Mouse (Mus musculus) forebrain, embryonic 10.5 days (tissue): ENCODE results near the gene Ryk. TPM values are rescaled to one million over a fixed set of nuclear protein-coding genes. Genes with fewer than 3 reads are reported as not detected.

Experiments
- DNase-seq: peaks from one replicate; pipeline ENCODE4 v3.0.0-alpha.2; 2017; ENCODE audit warnings: low spot score; ENCODE audit errors: extremely low spot score
- H3K27ac ChIP-seq: fragments of 300-500 bp; sonication (generic); 2 replicates; pipeline ENCODE4 v1.5.1; 2016; ENCODE audit warnings: mild to moderate bottlenecking
- H3K27me3 ChIP-seq: fragments of 300-500 bp; sonication (generic); 2 replicates; pipeline ENCODE4 v1.6.1; 2016; ENCODE audit warnings: mild to moderate bottlenecking; ENCODE audit not compliant: poor library complexity, severe bottlenecking
- H3K36me3 ChIP-seq: fragments of 300-500 bp; sonication (generic); replicated peaks from 2 replicates; pipeline ENCODE4 v1.6.1; 2016; ENCODE audit warnings: mild to moderate bottlenecking, moderate library complexity
- H3K4me1 ChIP-seq: fragments of 300-500 bp; sonication (generic); 2 replicates; pipeline ENCODE4 v1.6.1; 2016
- H3K4me3 ChIP-seq: fragments of 300-500 bp; sonication (generic); 2 replicates; pipeline ENCODE4 v1.5.1; 2016; ENCODE audit warnings: mild to moderate bottlenecking, moderate library complexity
- H3K9me3 ChIP-seq: fragments of 300-500 bp; sonication (generic); 2 replicates; pipeline ENCODE4 v1.6.1; 2016; ENCODE audit warnings: mild to moderate bottlenecking, moderate library complexity
- WGBS: fragments of 180-500 bp; shearing (Covaris S2); methylation state at CpG from one replicate; pipeline ENCODE4 v1.1.7; 2016; 5-methylcytosine and 5-hydroxymethylcytosine counted together
- polyA plus RNA-seq: library from polyadenylated mRNA; unstranded; fragments of >200 nt; fragmentation: Nextera tagmentation; extraction: Ambion mirVana; gene quantifications from 2 replicates; pipeline ENCODE4 v1.2.1, GENCODE M21; 2016

Ryk gene
- 14.4 and 14.5 TPM in 2 replicates for polyA plus RNA-seq

DNA sequence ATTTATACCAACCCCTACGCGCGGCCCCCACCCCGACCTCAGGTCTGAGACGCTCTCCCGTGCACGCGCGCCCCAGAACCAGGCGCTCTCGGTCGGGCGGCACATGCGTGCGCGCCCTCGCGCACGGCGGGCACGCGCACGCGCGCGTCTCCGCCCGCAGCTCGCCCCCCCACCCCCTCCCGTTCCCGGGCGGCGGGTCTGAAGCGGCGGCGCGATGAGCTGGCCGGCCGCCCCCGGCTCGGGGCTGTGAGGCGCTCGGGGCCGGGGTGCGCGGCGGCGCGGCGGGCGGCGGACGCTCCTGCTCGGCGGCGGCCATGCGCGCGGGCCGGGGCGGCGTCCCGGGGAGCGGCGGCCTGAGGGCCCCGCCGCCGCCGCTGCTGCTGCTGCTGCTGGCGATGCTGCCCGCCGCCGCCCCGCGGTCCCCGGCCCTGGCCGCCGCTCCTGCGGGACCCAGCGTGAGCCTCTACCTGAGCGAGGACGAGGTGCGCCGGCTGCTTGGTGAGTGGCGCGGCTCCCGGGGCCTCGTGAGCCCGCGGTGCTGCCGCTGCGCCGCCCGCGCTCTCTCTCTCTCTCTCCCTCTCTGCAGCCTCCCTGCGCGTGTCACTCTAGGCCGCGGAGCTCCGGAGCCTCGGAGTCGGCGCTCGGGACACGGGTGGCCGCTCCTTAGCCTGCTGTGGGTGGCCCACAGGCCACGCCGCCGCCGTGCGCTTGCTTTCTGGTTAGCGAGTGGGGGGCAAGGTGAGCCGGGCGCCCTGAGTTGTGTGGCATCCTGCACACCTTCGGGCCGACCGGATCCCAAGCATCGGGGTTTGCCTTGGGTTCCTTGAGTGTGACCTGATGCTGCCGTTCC, at the start of gene Ryk:
TSS of gene Ryk (plus strand) at position 176 of the 850 bp plus-strand sequence.
- peak; percentile 72 for DNase-seq
- H3K27me3 ChIP-seq, result no peaks in the 10 kb centered on the region
- no peaks in the 10 kb centered on the region for H3K9me3 ChIP-seq
- peak within 1 kb of the TSS; percentile 71 for H3K4me3 ChIP-seq
- 3% methylated on average over 117 of the region's 119 CpGs for WGBS
- no peaks in the 10 kb centered on the region for H3K36me3 ChIP-seq
- H3K4me1 ChIP-seq, result peaks cover 49% of the 10 kb centered on the region
- peak within 1 kb of the TSS; percentile 96 for H3K27ac ChIP-seq

GRCm38 (mm10) chr9:102789491-102789890, 45.2 kb upstream of the Ryk start:
- H3K4me1 ChIP-seq, result peaks cover 3% of the 10 kb centered on the region; the same call in 1 of the 2 replicates
- no peaks in the 10 kb centered on the region for H3K9me3 ChIP-seq
- 75% methylated on average over 3 of the region's 3 CpGs for WGBS
- no peak overlapping the region for H3K4me3 ChIP-seq
- no peak for DNase-seq
- H3K36me3 ChIP-seq, result no peaks in the 10 kb centered on the region
- no peaks in the 10 kb centered on the region for H3K27me3 ChIP-seq
- no peak overlapping the region for H3K27ac ChIP-seq

DNA sequence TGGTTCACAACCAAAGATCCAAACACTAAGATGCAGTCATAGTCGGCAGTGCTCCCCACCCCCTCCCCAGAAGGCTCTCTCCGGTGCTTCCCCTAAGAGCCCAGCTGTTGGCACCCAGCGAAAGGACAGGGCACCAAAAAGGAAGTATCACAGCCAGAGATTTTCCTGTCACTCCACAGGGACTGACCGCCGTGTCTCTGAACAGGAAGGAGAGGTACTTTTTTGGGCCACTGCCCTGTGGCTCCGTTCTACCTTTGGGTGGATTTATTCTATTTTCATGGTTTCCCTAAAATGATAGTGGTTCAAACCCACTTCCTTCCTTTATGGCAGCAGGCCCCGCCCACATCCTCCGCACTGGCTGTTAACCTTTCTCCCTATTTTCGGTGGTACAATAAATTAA, 42.9 kb upstream of the Ryk start:
- Histone ChIP-seq H3K4me3 (no peak overlapping the region), H3K4me1 (no peaks in the 10 kb centered on the region), H3K27ac (no peak overlapping the region), H3K27me3 (no peaks in the 10 kb centered on the region), H3K9me3 (no peaks in the 10 kb centered on the region), H3K36me3 (no peaks in the 10 kb centered on the region)
- 74% methylated on average over 9 of the region's 9 CpGs for WGBS
- DNase-seq, result no peak

DNA sequence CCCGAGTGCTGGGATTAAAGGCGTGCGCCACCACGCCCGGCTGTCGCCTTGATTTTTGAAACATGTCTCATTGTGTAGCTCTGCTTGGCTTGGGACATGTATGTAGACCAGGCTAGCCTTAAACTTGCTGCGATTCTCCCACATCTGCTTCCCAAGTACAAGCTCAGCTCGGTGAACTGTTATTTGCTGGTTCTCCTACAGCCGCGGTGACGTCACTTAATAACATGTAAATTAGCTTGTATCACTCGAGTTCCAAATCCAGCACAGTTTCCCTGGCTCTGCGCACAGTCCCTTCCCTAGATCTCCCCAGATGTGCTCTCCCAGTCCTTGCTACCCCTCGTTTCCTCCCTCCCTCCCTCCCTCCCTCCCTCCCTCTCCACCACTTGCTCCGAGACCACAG, 41.9 kb upstream of the Ryk start:
- Histone ChIP-seq H3K27ac (no peak overlapping the region), H3K9me3 (no peaks in the 10 kb centered on the region), H3K36me3 (no peaks in the 10 kb centered on the region), H3K4me1 (no peaks in the 10 kb centered on the region), H3K4me3 (no peak overlapping the region), H3K27me3 (no peaks in the 10 kb centered on the region)
- no peak for DNase-seq
- WGBS, result 79% methylated on average over 15 of the region's 15 CpGs

DNA sequence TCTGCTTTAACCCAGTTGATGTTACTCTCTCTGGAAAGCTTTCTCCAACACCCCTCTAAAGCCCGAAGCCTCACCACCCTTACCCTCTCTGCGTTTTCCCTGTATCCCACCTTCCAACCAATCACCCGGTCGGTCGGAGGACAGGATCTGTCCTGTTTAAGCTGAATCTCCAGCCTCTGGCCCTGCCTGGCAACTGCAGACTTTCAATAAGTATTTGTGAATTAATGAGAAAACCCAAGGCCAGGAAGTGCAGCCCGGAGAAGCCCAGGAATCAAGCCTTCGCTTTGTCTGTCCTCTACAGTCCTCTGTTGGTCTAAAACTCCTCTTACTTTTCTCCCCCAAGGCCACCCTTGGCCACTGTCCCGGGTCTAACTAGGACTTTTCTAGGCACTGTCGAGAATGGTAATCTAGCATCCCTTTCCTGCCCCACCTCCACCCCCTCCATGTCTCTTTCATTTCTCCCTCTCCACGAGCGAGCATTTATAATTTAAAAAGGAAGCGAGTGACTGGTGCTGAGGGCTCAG, 41.4 kb upstream of the Ryk start:
- no peak for DNase-seq
- H3K9me3 ChIP-seq, result no peaks in the 10 kb centered on the region
- no peak overlapping the region for H3K4me3 ChIP-seq
- H3K27me3 ChIP-seq, result no peaks in the 10 kb centered on the region
- no peak overlapping the region for H3K27ac ChIP-seq
- no peaks in the 10 kb centered on the region for H3K36me3 ChIP-seq
- 75% methylated on average over 12 of the region's 12 CpGs for WGBS
- H3K4me1 ChIP-seq, result no peaks in the 10 kb centered on the region

DNA sequence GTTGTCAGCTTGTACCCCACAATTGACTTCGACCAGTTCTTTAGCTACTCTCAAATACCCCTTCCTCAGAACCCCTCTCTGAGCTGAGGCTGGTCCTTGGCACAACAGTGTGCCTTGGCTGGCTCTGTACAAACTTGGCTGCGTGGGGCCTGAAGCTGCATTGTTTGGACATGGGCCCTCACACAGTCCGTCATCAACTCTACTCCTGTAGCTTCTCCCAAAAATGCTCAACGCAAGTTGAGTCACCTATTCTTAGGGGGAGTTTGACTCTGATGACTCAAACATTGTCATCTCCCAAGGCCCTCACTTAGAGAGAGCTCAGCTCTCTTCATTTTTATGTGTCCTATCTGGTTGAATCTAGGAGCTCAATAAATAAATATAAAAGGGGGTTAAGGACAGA, 36.3 kb upstream of the Ryk start:
- Histone ChIP-seq H3K4me1 (no peaks in the 10 kb centered on the region), H3K9me3 (no peaks in the 10 kb centered on the region), H3K36me3 (no peaks in the 10 kb centered on the region), H3K4me3 (no peak overlapping the region), H3K27me3 (no peaks in the 10 kb centered on the region), H3K27ac (no peak overlapping the region)
- WGBS, result 88% methylated on average over 4 of the region's 4 CpGs
- no peak for DNase-seq

DNA sequence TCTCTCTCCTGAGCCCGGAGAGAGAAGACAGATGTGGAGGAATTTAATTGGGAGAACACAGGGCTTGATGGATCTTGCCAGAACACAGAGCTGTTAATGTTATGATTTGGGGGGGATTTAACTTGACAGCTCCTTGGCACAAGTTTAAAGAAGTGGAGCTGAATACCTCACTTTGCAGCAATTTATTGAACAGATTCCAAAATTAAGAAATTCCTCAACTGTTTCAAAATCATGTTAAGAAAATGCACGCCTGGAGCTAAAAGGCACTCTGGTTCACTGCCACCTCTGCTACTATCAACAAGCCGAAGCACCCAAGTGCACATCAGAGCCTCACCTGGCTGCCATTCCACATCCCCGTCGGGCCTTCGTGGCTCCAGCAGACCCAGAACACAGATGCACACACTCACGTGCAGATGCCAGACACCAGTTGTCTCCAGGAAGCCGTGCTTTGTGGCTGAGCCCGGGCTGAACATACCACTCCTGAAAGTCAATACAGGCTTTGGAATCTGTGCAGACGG, 28.6 kb upstream of the Ryk start:
- Histone ChIP-seq H3K9me3 (no peaks in the 10 kb centered on the region), H3K27me3 (no peaks in the 10 kb centered on the region), H3K4me1 (no peaks in the 10 kb centered on the region), H3K36me3 (no peaks in the 10 kb centered on the region), H3K4me3 (no peak overlapping the region), H3K27ac (no peak overlapping the region)
- 87% methylated on average over 10 of the region's 10 CpGs for WGBS
- DNase-seq, result no peak

- Histone ChIP-seq H3K36me3 (no peaks in the 10 kb centered on the region), H3K27me3 (no peaks in the 10 kb centered on the region), H3K27ac (no peak overlapping the region), H3K4me1 (no peaks in the 10 kb centered on the region), H3K4me3 (no peak overlapping the region), H3K9me3 (peaks cover 3% of the 10 kb centered on the region; the same call in 1 of the 2 replicates)
- 93% methylated on average over 5 of the region's 5 CpGs for WGBS
- DNase-seq, result no peak
Observed at GRCm38 (mm10) chr9:102811192-102811591, 23.5 kb upstream of the Ryk start.

GRCm38 (mm10) chr9:102818228-102818627, 16.5 kb upstream of the Ryk start:
- no peaks in the 10 kb centered on the region for H3K4me1 ChIP-seq
- DNase-seq, result no peak
- H3K9me3 ChIP-seq, result peaks cover 11% of the 10 kb centered on the region
- no peak overlapping the region for H3K4me3 ChIP-seq
- H3K27me3 ChIP-seq, result no peaks in the 10 kb centered on the region
- H3K36me3 ChIP-seq, result no peaks in the 10 kb centered on the region
- H3K27ac ChIP-seq, result no peak overlapping the region

- no peaks in the 10 kb centered on the region for H3K36me3 ChIP-seq
- no peaks in the 10 kb centered on the region for H3K9me3 ChIP-seq
- H3K27ac ChIP-seq, result no peak overlapping the region
- no peak overlapping the region for H3K4me3 ChIP-seq
- no peak for DNase-seq
- WGBS, result 91% methylated on average over 7 of the region's 7 CpGs
- H3K4me1 ChIP-seq, result peaks cover 5% of the 10 kb centered on the region
- no peaks in the 10 kb centered on the region for H3K27me3 ChIP-seq
Observed at GRCm38 (mm10) chr9:102828604-102829003, 6.1 kb upstream of the Ryk start.

DNA sequence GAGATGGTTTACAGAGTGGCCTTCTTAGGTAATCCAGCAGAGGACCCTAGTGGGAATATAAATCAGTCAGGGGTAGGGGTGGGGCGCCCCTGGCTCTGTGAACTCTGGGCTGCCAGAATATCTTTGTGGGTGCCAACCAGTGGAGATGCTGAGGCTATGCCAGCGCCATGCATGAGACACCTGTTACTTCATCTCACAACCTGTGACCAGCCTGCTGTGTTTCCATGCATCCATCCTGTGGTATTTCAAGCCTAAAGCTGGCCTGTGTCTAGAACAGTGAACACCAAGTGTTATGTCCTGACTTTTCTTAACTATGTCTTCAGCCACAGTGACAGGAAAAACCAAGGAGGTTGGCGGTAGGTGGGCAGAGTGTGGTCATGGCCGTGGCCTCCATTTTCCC, 3.2 kb upstream of the Ryk start:
- 90% methylated on average over 4 of the region's 4 CpGs for WGBS
- H3K36me3 ChIP-seq, result no peaks in the 10 kb centered on the region
- DNase-seq, result no peak
- no peak overlapping the region for H3K27ac ChIP-seq
- H3K9me3 ChIP-seq, result no peaks in the 10 kb centered on the region
- peaks cover 24% of the 10 kb centered on the region for H3K4me1 ChIP-seq
- H3K4me3 ChIP-seq, result no peak overlapping the region
- no peaks in the 10 kb centered on the region for H3K27me3 ChIP-seq

DNA sequence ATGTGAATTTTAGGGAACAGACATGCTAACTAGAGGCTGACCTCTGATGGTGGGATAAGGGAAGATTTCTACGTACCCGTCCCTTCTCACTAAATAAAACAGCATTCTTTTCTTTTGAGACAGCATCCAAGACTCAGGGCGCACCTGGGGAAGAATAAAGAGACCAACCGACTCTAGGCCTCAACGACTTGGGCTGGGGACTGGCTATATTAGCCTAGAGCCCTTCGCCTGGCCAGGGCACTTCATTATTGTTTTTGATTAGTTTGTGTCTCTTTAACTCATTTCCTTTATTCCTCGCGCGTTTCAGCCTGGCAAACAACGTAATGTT, 339 bp upstream of the Ryk start:
- Histone ChIP-seq H3K4me1 (peaks cover 44% of the 10 kb centered on the region), H3K27ac (peak overlapping the region; percentile 96)
- DNase-seq, result no peak

GRCm38 (mm10) chr9:102836279-102836678, 1.6 kb downstream of the Ryk start:
- WGBS, result 65% methylated on average over 9 of the region's 9 CpGs
- H3K27me3 ChIP-seq, result no peaks in the 10 kb centered on the region
- H3K27ac ChIP-seq, result no peak overlapping the region
- DNase-seq, result no peak
- peak overlapping the region; percentile 71 for H3K4me3 ChIP-seq
- H3K4me1 ChIP-seq, result peaks cover 62% of the 10 kb centered on the region
- no peaks in the 10 kb centered on the region for H3K9me3 ChIP-seq
- H3K36me3 ChIP-seq, result no peaks in the 10 kb centered on the region

More for the DNA sequence above, 339 bp upstream of the Ryk start:
- no peaks in the 10 kb centered on the region for H3K27me3 ChIP-seq
- peak overlapping the region; percentile 71 for H3K4me3 ChIP-seq
- 17% methylated on average over 10 of the region's 10 CpGs for WGBS
- no peaks in the 10 kb centered on the region for H3K36me3 ChIP-seq
- no peaks in the 10 kb centered on the region for H3K9me3 ChIP-seq
